Mouse (Mus musculus): ENCODE measurements around the gene Fam219a.
A peak's percentile ranks its signal among the peaks of the same experiment; 100 is the strongest.

Fam219a gene

DNA sequence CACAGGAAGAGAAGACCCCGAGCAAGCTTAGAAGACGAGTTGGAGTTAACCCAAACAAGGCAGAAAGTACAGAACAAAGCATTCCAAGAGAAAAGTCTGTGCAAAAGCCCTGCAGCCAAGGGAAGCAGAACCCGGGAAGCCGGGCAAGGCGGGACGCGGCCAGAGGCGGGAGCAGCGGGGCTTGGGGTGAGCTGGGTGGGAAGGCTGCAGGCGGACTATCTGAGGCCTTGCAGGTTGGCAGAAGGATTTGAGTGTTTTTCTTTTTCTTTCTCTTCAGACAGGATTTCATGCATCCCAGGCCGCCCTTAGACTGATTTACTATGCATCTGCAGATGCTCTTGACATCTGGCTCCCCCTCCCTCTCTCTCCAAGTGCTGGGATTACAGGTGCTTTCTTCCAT is 16.2 kb downstream of the Fam219a start:
- no peak for DNase-seq (ENCODE audit: low spot score)

DNA sequence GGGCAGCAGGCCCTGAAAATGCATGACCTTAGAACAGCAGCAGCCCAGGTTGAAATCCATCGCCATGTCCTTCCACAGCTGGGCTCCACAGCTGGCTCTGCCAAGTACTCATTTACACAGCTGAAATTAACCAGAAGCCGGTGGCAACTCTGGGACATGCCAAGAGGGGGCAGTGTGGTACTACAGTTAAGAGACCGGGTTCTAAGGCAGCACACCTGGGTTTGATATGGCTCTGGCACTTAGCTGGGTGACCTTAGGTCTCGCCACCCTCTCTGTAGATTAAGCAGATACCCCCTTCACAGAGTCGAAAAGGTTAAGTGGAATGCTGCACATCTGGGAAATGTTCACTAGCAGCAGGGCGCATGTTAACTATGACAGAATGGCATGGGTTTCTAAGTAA is 16.8 kb downstream of the Fam219a start:
- DNase-seq (ENCODE audit: low spot score), result peak; percentile 28

DNA sequence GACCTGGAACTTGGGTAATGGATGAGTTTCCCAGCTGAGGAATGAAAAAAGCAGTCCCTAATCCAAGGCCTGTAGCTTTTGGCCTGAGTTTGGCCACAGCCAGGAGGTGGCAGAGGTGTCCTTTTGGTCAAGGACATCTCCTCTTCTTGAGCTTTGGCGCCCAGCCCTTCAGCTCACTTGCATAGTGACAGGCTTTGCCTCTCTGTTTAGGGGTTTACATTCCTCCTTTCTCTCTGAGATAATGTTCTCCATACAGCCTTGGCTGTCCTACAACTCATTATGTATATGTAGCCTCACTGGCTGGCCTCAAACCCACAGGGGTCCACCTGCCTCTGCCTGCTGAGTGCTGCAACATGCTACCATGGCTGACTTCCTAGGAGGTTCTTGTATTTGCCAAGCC is 22.3 kb downstream of the Fam219a start:
- no peak for DNase-seq (ENCODE audit: low spot score)

- DNase-seq (ENCODE audit: low spot score), result no peak
Measured at GRCm38 (mm10) chr4:41545985-41546384, 23.4 kb downstream of the Fam219a start.

- DNase-seq (ENCODE audit: low spot score), result no peak
Measured at GRCm38 (mm10) chr4:41542136-41542535, 27.2 kb downstream of the Fam219a start.

- no peak for DNase-seq (ENCODE audit: low spot score)
Measured at GRCm38 (mm10) chr4:41534866-41535265, 34.5 kb downstream of the Fam219a start.

DNA sequence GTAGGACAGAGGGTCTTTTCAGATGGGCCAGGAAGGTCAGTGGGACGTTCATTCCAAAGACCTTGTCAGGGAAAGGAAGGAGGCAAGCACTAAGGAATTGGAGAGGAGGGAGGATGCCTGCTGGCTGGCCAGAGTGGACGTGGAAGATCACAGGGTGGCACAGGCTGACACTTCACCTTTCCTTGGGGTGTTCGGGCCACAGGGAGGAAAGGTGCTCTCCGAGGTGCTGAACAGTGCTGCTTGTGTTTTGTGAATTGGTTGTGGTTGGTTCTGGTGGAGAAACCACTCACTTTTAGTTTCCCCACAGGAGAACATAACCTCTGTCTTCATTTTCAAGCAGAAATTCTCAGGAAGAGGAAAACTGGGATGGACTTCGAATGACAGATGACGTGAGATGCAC is 36.9 kb downstream of the Fam219a start:
- no peak for DNase-seq (ENCODE audit: low spot score)

DNA sequence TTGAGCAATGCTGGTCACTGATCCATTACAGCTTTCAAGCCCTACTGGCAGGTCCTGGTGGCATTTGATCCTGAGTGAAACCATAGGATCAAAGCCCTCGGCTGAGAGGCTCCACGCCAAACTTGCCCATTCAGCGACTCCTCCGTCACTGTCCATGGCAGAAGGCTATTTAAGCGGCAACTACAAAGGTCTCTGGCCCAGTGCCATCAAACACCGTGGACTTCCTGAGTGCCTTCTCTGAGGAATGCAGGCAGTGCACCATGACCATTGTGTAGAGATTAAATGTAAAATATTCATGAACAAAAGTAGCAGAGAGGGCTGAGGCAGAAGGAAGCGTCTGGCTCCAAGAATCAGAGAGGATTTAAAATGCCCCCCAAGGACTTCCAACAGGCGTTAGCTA is 41.3 kb downstream of the Fam219a start:
- DNase-seq (ENCODE audit: low spot score), result no peak

DNA sequence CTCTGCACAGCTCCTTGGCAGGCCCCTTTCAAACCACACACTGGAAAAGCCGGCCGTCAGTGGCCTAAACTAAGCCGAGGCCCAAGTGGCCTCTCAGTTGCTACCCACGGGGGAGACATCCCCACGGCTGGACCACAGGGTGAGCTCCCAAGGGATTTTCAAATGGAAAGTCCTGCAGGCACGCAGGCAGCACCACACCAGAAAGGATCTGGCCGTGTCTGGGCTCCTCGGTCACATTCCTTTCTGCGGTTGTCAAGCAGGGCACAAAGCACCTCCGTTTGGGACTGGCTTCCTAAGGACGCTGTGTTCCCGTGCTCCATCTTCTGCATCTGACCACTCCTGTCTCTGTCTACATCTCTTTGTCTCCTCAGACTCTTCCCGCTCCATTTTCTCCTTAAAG is 42.3 kb downstream of the Fam219a start:
- no peak for DNase-seq (ENCODE audit: low spot score)

DNA sequence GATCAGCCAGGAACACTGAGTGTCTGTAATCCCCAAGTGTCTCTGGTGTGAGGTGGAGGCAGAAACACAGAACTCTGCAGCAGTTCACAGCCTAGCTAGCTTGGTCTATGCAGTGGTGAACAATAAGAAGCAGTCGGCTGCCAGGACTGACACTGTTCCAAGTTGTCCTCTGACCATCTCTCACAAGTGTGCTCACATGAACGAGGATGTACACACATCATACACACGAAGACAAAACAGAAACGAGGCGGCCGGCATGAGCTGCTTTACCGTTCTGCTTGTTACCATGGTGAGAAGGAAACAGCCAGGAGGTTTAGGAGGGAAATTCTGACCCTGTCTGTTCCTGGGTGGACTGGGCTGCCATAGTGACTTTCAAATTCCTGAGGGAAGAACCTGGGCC is 42.8 kb downstream of the Fam219a start:
- DNase-seq (ENCODE audit: low spot score), result no peak

GRCm38 (mm10) chr4:41524829-41525228 is 44.5 kb downstream of the Fam219a start:
- no peak for DNase-seq (ENCODE audit: low spot score)

DNA sequence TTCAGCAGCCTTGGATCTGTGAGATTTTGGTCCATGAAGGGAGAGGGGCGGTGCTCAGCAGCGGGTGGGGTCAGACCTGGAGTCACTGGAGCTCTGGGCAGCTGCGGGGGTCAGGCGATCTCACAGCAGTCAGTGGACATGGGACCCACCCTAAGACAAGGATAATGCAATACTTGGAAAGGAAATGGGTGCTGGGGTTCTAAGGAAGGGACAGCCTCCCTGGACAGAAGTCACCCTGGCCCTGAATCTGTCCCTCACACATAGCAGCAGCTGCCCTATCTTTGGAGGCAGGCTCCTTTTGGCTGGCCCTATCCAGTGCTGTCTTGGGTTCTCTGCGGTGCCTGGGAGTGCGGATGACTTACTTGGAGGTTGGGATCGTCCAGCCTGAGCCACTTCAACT is 45.5 kb downstream of the Fam219a start:
- DNase-seq (ENCODE audit: low spot score), result no peak

DNA sequence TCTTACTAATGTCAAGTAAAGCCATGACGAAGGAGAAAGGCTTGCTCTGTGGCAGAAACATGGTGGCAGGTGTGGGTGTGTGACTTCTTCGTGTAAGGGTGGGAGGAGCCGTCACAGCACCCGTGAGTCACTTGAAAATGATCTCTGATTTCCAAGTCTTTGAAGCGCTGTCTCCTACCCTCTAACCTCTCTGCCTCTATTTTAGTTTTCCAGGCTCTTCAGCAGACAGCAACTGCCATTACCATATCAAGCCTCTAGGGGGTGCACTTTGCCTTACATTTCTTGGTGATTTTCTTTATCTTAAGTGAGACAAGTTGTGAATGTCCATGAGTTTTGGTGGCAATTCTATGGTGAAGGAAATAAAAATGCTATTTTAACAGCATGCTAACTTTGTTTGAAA is 46.5 kb downstream of the Fam219a start:
- DNase-seq (ENCODE audit: low spot score), result no peak

GRCm38 (mm10) chr4:41522136-41522535 is 47.2 kb downstream of the Fam219a start:
- DNase-seq (ENCODE audit: low spot score), result no peak

GRCm38 (mm10) chr4:41520641-41521040 is 48.7 kb downstream of the Fam219a start:
- no peak for DNase-seq (ENCODE audit: low spot score)

DNA sequence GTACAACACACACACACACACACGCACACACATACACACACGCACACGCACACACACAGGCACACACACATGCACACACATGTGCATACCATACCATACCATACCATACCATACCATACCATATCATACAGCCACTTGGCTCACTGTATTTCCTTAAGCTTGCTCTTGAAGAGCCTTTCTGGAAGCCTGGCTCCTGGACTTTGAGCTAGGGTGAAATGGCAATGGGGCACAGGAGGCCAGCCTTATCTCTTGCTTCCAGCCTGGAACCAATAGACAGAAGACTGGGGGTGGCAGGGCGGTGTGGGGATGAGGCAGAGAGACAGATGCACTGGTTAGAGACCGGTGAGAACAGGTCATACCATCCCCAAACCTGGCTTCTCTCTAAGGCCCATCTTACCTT is 50.1 kb downstream of the Fam219a start:
- no peak for DNase-seq (ENCODE audit: low spot score)

- no peak for DNase-seq (ENCODE audit: low spot score)
Measured at GRCm38 (mm10) chr4:41518349-41518748, 51.0 kb downstream of the Fam219a start.

DNA sequence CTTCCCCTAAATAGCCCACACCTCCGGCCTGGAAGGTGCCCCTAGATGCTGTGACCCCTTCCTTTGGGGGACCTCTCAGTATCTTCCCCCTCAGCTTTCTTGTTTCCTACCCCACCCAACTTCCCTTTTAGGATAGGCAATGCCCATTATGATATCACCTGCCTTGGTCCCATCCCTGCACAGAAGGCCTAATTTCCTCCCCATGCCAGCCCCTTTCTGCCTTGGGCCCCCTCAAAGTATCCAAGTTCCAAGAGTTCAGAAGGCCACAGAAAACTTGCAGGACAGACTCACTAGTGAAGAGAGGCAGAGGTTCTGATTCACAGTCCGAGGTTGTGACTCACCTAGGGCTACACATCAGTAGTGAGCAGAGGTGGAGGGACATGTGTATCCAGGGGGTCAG is 52.1 kb downstream of the Fam219a start, which contains the start of gene 1110017D15Rik:
Gene 1110017D15Rik, minus strand, starts transcription at position 101 of the 400 bp plus-strand sequence.
- no peak for DNase-seq (ENCODE audit: low spot score)

DNA sequence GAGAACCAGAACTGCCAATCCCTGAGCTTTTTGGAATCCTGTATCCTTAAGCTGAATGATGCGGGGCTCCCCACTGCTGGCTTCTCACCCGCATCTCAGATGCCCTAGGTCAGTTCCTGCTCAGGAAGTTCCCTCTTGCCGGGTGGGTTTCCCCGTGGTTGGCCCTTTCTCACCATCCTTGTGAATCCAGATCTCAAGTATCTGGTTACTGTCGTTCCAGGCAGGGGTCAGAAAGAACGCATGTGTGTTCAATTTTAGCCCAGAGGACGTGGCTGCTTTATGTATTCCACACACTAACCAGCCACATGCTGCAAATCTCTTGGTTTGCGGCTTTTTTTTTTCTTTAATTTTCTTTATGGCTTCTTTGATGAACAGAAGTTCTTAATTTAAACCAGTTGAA is 55.6 kb downstream of the Fam219a start:
- DNase-seq (ENCODE audit: low spot score), result no peak

DNA sequence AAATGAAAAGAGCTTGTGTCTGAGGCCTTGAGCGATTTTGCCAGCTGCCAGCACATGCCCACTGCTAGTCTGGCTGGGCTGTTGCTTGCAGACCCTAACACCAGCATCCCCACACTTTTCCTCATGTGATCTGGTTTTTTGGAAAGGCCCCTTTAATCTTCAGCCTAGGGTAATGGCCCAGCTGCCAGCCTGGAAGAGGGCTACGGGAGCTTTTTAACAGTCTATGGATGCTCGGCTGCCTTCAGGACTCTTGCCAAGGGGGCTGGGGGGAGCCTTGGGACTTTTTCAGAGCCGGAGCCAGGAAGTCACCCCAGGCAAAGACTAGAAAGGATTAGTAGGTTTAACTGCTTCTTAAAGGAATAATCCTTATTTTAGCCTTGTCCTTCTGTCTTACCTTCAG is 56.0 kb downstream of the Fam219a start:
- DNase-seq (ENCODE audit: low spot score), result no peak

- no peak for DNase-seq (ENCODE audit: low spot score)
Measured at GRCm38 (mm10) chr4:41507998-41508397, 61.3 kb downstream of the Fam219a start.

DNA sequence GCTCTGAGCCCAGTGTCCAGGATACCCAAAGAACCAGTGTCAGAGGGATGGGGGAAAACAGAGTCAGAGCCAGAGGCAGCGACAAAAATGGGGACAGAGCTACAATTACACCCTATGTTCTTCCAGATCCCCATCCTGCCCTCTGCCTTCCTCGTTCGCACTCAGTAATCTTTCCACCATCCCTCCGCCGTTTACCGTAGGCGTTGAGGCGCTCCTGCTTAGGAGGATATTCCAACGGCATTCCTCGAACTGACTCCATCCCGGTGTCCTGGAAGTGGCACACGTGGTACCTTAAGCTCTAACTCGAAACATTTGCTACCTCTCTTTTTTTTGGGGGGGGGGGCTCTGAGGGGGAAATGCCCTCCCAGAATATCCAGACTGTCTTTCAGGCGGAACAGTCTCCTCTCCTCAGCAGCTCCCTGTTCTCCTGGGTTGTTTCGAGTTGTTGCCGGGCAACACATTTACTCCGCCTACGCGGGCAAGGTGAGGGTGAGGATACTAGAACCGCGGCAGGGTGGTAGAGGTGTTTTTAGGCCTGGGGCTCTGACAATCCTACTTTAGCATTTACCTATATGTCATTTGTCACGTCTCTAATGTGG is 61.9 kb downstream of the Fam219a start:
- DNase-seq (ENCODE audit: low spot score), result no peak

- DNase-seq (ENCODE audit: low spot score), result peak; percentile 44
Measured at GRCm38 (mm10) chr4:41506906-41507305, 62.4 kb downstream of the Fam219a start.

- DNase-seq (ENCODE audit: low spot score), result no peak
Measured at GRCm38 (mm10) chr4:41506156-41506555, 63.2 kb downstream of the Fam219a start.

- no peak for DNase-seq (ENCODE audit: low spot score)
Measured at GRCm38 (mm10) chr4:41505131-41505551, 64.2 kb downstream of the Fam219a start.

Measured in urinary bladder, postnatal 10 days (tissue).